Comparison of ENCODE assay signal across 8 mouse cellular contexts in genomic region chr12:83328899-83329298, GRCm38 (mm10).
DNase-seq lines count a peak whose midpoint lies in the region; ATAC-seq and TF ChIP-seq lines count a peak whose summit lies in the region.
"Had no signal": no experiment of that assay in that cellular context is flagged by ENCODE, and none has a peak within 500 bp of the region (broad histone marks: within the 10 kb centered on the region; RNA-seq: fewer than 3 reads in every experiment).

No protein-coding gene starts in this region.

- TF ChIP-seq CTCF in layer of hippocampus, adult 2 months (conservative IDR thresholded peaks at IDR 0.05): no peak

- 80% methylated on average over 13 of the region's 13 CpGs for WGBS in liver, embryonic 15.5 days (ENCODE audit: insufficient replicate concordance)

- H3K27ac ChIP-seq in layer of hippocampus, adult 2 months: 0 out of 2 replicates have a peak overlapping the region, but pooled peaks have one; percentile 10
- 0 out of 2 replicates have a peak overlapping the region, but pooled peaks have one; percentile 41 for H3K27ac ChIP-seq in liver, embryonic 15.5 days (replicated peaks)

- peaks cover 5% of the 10 kb centered on the region for H3K4me1 ChIP-seq in liver, embryonic 15.5 days (replicated peaks)

- no peak overlapping the region for H3K9ac ChIP-seq in liver, embryonic 15.5 days

- no peaks in the 10 kb centered on the region for H3K27me3 ChIP-seq in liver, embryonic 15.5 days

- no peak overlapping the region for H3K4me2 ChIP-seq in liver, embryonic 15.5 days

- H3K9me3 ChIP-seq in liver, embryonic 15.5 days (replicated peaks): no peaks in the 10 kb centered on the region

- H3K4me3 ChIP-seq in layer of hippocampus, adult 2 months: no peak overlapping the region
- H3K4me3 ChIP-seq in liver, embryonic 15.5 days (replicated peaks): no peak overlapping the region

- ATAC-seq in liver, embryonic 15.5 days (ENCODE audit: insufficient read depth): peak; percentile 78

- H3K36me3 ChIP-seq in liver, embryonic 15.5 days (replicated peaks): no peaks in the 10 kb centered on the region

- no peak for DNase-seq in layer of hippocampus, adult 2 months (ENCODE audit: low spot score in 2 of 2)
- no peak for DNase-seq in layer of hippocampus, adult 8-10 months (ENCODE audit: low spot score in 2 of 2)
- peak; percentile 66 for DNase-seq in NIH3T3 (ENCODE audit: low read depth)
- peak; percentile 73 to 77 for DNase-seq in cerebellum, adult 18-20 months
- no peak for DNase-seq in c-Kit-positive CD71-positive TER-119-positive erythroid progenitor cells, embryonic 14.5 days (ENCODE audit: low spot score)
- DNase-seq in urinary bladder, adult 2 months (ENCODE audit: low spot score): no peak
- DNase-seq: lung, adult 2 months had no signal

Comparison
In these comparisons a context has a peak if more than half of its experiments do, and no peak if none do; other contexts are left out.
1. DNase-seq: peak in NIH3T3 (single experiment) and cerebellum, adult 18-20 months (2 of 2); none in layer of hippocampus, adult 2 months (0 of 2), layer of hippocampus, adult 8-10 months (0 of 2), c-Kit-positive CD71-positive TER-119-positive erythroid progenitor cells, embryonic 14.5 days (single experiment) and urinary bladder, adult 2 months (single experiment).